Mouse (Mus musculus): Measurements from ENCODE around the gene Slc25a29. TPM values are rescaled to one million over a fixed set of nuclear protein-coding genes. Genes with fewer than 3 reads are reported as not detected.

The Slc25a29 gene
- polyA plus RNA-seq, 1 experiment from 2014 or later, result 14.8 TPM

DNA sequence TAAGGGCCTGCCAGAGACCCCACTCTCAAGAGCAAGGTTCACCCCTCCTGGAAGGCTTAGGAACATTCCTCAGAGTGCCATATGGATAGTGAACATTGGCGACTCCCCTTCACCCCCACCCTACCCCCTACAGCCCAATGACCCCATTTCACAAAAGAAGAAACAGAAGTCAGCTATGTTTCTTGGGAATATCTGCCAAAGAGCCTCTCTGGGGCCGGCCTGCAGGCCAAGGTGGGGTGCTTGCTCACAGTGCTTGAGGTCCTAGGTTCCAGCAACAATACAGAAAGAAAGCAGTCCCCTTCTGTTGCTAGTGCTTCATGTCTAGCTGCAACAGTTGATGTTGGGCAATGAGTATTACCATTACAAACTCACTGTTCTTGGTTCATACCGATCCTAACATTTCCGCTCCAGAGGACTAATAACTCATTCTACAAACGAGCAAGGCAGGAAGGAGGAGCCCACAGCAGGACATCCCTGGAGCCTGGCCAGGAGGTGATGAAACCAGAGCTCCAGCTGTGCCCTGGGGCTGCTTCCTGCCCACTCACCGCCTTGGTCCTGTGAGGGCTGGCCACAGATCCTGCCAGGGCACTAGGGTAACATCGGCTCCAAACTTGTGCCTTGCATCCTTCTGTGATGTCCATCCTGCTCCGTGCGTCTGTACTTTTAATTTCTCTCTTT is 3.6 kb downstream of the Slc25a29 start:
- peaks cover 43% of the 10 kb centered on the region for H3K36me3 ChIP-seq
- no peak overlapping the region for H3K27ac ChIP-seq
- peaks cover 11% of the 10 kb centered on the region; the same call in 1 of the 2 replicates for H3K27me3 ChIP-seq (ENCODE audit: insufficient read depth, poor library complexity, severe bottlenecking)
- 74% methylated on average over 9 of the region's 9 CpGs for WGBS
- no peak for DNase-seq (ENCODE audit: low spot score)
- H3K9me3 ChIP-seq, result no peaks in the 10 kb centered on the region
- peaks cover 47% of the 10 kb centered on the region for H3K4me1 ChIP-seq (replicated peaks)
- no peak overlapping the region for H3K4me3 ChIP-seq

DNA sequence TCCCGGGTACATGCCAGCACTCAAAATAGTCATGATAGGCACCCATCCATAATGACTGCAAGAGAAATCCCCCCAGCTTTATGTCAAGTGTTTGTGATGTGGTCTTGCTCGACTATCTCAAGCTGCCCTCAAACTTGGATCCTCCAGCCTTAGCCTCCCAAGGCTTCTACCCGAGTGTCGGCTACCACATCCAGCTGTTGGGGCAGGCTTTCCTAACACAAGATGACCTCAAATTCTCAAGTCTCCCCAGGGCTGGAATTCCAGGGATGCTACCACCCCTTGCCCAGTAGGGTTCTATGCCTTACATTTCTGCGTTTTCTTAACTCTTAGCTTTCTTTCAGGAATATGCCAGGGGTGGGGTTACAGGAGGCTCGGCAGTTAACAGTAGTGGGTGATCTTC is 5.3 kb downstream of the Slc25a29 start:
- Histone ChIP-seq H3K4me3 (no peak overlapping the region), H3K36me3 (peaks cover 60% of the 10 kb centered on the region), H3K9me3 (no peaks in the 10 kb centered on the region), H3K4me1 (replicated peaks) (peaks cover 33% of the 10 kb centered on the region), H3K27ac (no peak overlapping the region), H3K27me3 (ENCODE audit: insufficient read depth, poor library complexity, severe bottlenecking) (peaks cover 11% of the 10 kb centered on the region; the same call in 1 of the 2 replicates)
- no peak for DNase-seq (ENCODE audit: low spot score)
- 83% methylated on average over 6 of the region's 6 CpGs for WGBS

DNA sequence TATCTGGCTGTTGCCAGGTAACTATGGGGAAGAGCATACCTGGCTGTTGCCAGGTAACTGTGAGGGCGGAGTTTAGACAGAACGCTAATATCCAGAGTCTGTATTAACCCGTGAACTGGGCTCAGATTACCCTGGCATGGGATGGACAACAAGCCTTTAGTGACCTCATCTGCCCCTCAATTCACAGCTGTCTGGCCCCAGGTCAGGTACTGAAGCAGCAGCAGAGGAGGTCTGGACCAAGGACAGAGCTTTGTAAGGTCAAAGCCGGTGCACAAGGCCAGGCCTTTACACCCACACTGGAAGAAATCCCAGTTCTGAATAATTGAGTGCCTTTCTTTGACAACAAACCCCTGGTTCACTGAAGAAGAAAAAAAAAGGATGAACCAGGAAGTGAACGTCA is 6.0 kb downstream of the Slc25a29 start:
- Histone ChIP-seq H3K9me3 (no peaks in the 10 kb centered on the region), H3K27me3 (ENCODE audit: insufficient read depth, poor library complexity, severe bottlenecking) (peaks cover 8% of the 10 kb centered on the region; the same call in 1 of the 2 replicates), H3K27ac (no peak overlapping the region), H3K4me3 (no peak overlapping the region), H3K4me1 (replicated peaks) (peaks cover 25% of the 10 kb centered on the region), H3K36me3 (peaks cover 62% of the 10 kb centered on the region)
- WGBS, result 77% methylated on average over 5 of the region's 5 CpGs
- no peak for DNase-seq (ENCODE audit: low spot score)

DNA sequence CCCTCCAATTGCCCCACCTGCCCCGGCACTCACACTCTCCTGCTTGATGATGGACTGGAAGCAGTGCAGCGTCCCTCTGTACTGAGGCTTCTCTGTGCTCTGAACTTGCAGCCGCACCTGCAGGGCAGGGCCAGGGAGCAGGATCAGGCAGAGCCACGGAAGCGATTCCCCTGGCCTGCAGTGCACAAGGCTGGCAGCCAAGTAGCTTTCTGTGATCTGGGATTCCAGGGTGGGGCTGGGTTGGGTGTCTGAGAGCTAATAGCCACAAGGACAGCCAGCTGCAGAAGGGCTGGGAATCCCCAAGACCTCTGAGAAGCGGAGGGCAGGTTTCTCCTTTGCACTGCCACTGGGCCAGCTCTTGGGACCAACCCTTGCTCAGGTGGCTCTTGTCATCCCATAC is 8.0 kb downstream of the Slc25a29 start:
- 97% methylated on average over 6 of the region's 6 CpGs for WGBS
- DNase-seq (ENCODE audit: low spot score), result no peak
- peaks cover 52% of the 10 kb centered on the region for H3K36me3 ChIP-seq

DNA sequence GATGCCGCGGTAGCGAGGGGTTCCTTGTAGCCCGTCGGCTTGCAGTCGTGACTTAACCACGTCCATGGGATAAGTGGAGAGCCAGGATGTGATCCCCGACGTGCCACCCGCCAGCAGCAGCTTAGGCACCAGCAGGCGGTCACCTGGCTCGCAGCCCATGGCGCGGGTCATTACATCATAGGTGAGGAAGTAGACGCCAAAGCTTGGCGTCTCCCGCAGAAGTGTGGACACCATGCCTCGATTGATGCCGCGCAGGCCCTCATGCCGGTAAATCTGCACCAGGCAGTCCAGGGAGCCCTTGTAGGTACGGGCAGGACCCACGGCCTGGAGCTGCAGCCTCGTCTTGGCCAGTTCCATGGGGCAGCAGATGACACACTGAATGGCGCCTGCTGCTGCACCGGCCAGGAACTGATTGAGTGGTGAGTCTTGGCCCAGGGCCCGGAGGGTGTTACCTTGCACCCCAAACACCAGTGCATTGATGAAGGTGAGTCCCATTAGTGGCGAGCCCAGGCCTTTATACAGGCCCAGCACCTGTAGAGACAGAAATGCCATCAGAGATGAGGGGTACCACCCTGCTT is 8.6 kb downstream of the Slc25a29 start:
- Histone ChIP-seq H3K27me3 (ENCODE audit: insufficient read depth, poor library complexity, severe bottlenecking) (no peaks in the 10 kb centered on the region), H3K36me3 (peaks cover 47% of the 10 kb centered on the region), H3K27ac (no peak overlapping the region), H3K4me3 (no peak overlapping the region), H3K4me1 (replicated peaks) (peaks cover 11% of the 10 kb centered on the region; the same call in 1 of the 2 replicates), H3K9me3 (no peaks in the 10 kb centered on the region)
- 97% methylated on average over 28 of the region's 28 CpGs for WGBS
- DNase-seq (ENCODE audit: low spot score), result no peak

More for the DNA sequence above, 8.0 kb downstream of the Slc25a29 start:
- H3K9me3 ChIP-seq, result no peaks in the 10 kb centered on the region
- H3K27me3 ChIP-seq (ENCODE audit: insufficient read depth, poor library complexity, severe bottlenecking), result no peaks in the 10 kb centered on the region
- no peak overlapping the region for H3K4me3 ChIP-seq
- peaks cover 17% of the 10 kb centered on the region for H3K4me1 ChIP-seq (replicated peaks)
- no peak overlapping the region for H3K27ac ChIP-seq

DNA sequence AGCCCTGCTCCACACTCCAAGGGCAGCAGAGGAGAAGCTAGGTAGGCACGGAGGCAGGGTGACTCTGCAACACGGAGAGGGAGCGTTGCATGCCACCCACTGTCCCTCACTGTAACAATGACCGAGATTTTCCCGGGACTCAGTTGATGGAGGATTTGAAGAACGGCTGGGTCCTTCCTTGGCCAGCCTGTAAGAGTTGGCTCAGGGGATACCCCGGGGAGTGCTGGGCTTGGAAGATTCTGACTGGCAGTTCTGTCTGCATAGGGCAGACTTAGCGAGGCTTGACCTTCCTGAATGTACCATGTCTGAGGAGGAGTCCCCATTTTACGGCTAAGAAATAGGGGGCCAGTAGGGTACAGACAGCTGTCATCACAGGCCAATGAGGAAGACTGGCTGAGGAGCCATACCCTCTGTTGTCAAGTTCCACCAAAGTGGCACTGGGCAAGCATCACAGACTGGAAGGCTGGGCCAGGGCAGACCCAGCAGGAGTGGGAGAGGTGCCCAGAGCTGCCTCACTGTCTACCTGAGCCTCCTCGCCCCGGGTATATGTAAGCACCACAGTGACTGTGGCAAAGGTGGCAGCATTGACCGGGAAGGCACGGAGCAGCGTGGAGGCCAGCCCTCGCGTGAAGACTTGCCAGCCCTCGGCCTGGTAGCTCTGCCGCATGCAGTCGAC is 9.3 kb downstream of the Slc25a29 start:
- no peaks in the 10 kb centered on the region for H3K27me3 ChIP-seq (ENCODE audit: insufficient read depth, poor library complexity, severe bottlenecking)
- no peak for DNase-seq (ENCODE audit: low spot score)

DNA sequence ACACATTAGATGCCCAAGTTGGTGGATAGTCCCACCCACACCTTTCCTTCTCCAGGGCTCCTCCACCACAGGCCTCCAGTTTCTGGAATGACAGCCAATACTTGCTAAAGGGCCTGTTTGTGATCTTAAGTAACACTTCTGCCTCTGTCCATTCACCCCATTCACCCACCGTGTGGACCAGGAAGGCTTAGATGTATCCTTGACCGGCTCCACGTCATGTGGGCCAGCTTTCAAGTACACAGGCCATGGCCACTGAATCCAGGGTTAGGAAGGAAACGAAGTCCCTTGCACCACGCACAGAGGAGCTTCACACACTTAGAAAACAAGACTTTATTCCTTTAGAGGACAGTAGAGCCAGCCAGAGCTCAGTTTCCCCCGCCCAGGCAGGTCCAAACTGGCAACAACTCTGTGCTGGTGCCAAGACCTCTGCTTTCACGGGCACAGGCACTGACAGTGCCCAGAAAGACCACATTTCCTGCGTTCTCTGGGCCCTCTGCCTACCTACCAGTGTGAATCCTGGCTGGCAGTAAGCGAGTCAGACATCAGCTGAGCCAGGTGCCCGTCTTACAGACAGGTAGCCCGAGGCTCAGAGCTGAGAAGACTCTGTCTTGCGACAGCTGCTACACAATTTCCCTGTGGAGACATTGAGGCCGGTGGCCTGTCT is 10.0 kb downstream of the Slc25a29 start:
- no peak overlapping the region for H3K27ac ChIP-seq
- H3K27me3 ChIP-seq (ENCODE audit: insufficient read depth, poor library complexity, severe bottlenecking), result no peaks in the 10 kb centered on the region
- H3K36me3 ChIP-seq, result peaks cover 42% of the 10 kb centered on the region
- DNase-seq (ENCODE audit: low spot score), result no peak
- WGBS, result 94% methylated on average over 13 of the region's 13 CpGs
- H3K4me3 ChIP-seq, result no peak overlapping the region
- H3K4me1 ChIP-seq (replicated peaks), result 0 out of 2 replicates have a peak, but pooled peaks cover 6% of the 10 kb centered on the region
- H3K9me3 ChIP-seq, result no peaks in the 10 kb centered on the region

More for the DNA sequence above, 9.3 kb downstream of the Slc25a29 start:
- 92% methylated on average over 19 of the region's 19 CpGs for WGBS
- H3K4me3 ChIP-seq, result no peak overlapping the region
- no peaks in the 10 kb centered on the region for H3K9me3 ChIP-seq
- 0 out of 2 replicates have a peak, but pooled peaks cover 6% of the 10 kb centered on the region for H3K4me1 ChIP-seq (replicated peaks)
- peaks cover 42% of the 10 kb centered on the region for H3K36me3 ChIP-seq
- no peak overlapping the region for H3K27ac ChIP-seq

DNA sequence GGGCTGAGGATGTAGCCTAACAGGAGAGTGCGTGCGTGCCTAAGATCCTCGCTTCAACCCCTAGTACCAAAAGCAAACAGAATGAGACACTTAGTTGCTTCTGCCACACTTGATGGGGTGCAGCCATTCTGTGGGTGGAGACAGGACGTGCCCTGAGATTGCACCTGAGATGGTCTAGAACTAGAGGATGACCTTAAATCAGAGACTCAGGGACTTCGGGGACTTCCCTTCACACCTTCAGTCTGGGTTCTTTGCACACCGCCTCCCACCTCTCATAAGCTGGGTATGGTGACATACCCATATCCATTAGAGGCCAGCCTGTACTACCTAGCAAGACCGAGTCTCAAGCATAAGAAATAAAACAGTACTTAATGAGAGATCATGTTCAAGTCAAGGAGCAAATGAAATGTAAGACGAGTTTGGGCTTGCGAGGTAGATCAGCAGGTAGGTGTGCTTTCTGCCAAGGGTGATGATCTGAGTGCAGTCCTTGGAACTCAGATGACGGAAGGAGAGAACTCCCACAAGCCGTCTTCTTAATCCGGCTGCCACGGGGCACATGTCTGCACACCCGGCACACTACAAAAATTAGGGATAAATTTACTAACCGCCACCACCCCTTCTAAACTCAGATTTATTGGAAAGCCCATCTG is 11.3 kb downstream of the Slc25a29 start:
- Histone ChIP-seq H3K4me3 (no peak overlapping the region), H3K36me3 (peaks cover 41% of the 10 kb centered on the region), H3K4me1 (replicated peaks) (0 out of 2 replicates have a peak, but pooled peaks cover 6% of the 10 kb centered on the region), H3K27me3 (ENCODE audit: insufficient read depth, poor library complexity, severe bottlenecking) (no peaks in the 10 kb centered on the region), H3K27ac (no peak overlapping the region), H3K9me3 (no peaks in the 10 kb centered on the region)
- DNase-seq (ENCODE audit: low spot score), result no peak
- WGBS, result 92% methylated on average over 15 of the region's 15 CpGs

DNA sequence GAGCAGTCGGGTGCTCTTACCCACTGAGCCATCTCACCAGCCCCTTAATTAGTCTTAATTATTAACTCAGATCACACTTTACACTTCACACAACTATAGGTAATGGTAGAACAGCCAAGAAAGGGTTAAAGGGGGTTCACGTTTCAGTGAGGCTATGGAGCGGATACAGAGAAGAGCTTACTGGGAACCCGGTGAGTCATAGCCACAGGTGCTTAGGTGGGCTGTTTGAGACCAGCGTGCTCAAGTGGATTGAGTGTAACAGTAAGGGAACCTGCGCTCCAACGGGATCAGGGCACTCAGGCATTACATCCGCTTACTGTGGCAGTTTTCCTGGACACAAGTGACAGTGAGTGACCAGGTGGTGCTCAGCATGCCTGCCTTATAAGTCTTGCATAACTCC is 12.6 kb downstream of the Slc25a29 start:
- 78% methylated on average over 8 of the region's 8 CpGs for WGBS
- DNase-seq (ENCODE audit: low spot score), result no peak
- Histone ChIP-seq H3K9me3 (no peaks in the 10 kb centered on the region), H3K4me1 (replicated peaks) (0 out of 2 replicates have a peak, but pooled peaks cover 3% of the 10 kb centered on the region), H3K36me3 (peaks cover 46% of the 10 kb centered on the region), H3K4me3 (no peak overlapping the region), H3K27ac (no peak overlapping the region), H3K27me3 (ENCODE audit: insufficient read depth, poor library complexity, severe bottlenecking) (no peaks in the 10 kb centered on the region)

DNA sequence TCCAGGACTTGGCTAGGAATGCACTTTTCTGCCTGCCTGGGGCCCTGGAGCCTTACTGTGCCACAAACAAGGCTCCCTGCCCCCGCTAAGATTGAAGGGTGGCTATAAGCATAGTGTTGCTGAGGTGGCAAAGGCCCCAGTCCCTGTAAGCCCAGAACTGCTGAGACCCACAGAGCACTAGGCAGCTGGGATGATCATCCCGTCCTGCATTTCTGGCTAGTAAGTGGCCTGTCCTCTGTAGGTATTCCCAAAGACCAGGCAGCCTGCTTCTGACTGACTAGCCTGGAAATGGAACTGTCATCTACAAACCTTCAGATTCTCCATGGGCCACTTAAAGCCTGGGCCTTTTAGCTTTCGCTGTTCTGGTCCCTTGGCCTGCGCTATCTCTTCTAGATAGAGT is 15.2 kb downstream of the Slc25a29 start:
- Histone ChIP-seq H3K27ac (no peak overlapping the region), H3K9me3 (no peaks in the 10 kb centered on the region), H3K36me3 (peaks cover 43% of the 10 kb centered on the region), H3K27me3 (ENCODE audit: insufficient read depth, poor library complexity, severe bottlenecking) (no peaks in the 10 kb centered on the region), H3K4me3 (no peak overlapping the region), H3K4me1 (replicated peaks) (0 out of 2 replicates have a peak, but pooled peaks cover 3% of the 10 kb centered on the region)
- WGBS, result 91% methylated on average over 4 of the region's 4 CpGs
- no peak for DNase-seq (ENCODE audit: low spot score)

DNA sequence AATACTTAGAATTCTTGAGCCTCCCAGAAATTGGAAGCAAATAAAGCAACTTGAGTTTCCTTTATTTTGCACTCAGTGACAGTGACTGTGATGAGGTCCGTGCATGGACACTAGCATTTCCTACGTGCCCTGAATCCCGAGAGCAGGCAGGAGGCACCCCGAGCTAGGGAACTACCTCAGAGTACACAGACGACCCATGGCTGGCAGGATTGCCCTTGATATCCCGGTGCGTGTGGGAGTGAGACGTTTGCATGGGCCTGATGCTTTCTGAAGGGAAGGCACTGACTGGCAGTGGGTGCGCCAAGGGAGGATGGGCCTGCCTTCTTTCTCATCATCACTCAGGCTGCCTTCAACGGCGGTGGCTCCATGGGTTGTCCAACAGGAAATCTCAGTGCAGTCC is 19.1 kb downstream of the Slc25a29 start:
- Histone ChIP-seq H3K27ac (no peak overlapping the region), H3K4me3 (no peak overlapping the region), H3K36me3 (peaks cover 69% of the 10 kb centered on the region), H3K27me3 (ENCODE audit: insufficient read depth, poor library complexity, severe bottlenecking) (no peaks in the 10 kb centered on the region), H3K9me3 (no peaks in the 10 kb centered on the region), H3K4me1 (replicated peaks) (0 out of 2 replicates have a peak, but pooled peaks cover 3% of the 10 kb centered on the region)
- DNase-seq (ENCODE audit: low spot score), result no peak
- WGBS, result 89% methylated on average over 11 of the region's 11 CpGs

DNA sequence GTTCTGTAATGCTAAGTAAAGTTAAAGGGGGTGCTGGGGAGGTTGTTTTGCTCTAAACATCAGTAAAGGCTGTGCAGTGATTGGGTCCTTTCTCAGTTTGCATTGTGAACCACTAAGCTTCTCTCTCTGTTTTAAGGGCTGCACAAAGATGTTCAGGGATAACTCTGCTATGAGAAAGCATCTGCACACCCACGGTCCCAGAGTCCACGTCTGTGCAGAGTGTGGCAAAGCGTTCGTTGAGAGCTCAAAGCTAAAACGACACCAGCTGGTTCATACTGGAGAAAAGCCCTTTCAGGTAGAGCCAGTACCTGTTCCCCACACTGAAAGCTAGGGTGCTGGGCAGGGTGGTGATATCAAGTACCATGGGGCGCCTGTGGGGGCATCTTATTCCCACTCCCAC is 21.2 kb downstream of the Slc25a29 start:
- Histone ChIP-seq H3K4me3 (no peak overlapping the region), H3K36me3 (peaks cover 73% of the 10 kb centered on the region), H3K9me3 (no peaks in the 10 kb centered on the region), H3K27me3 (ENCODE audit: insufficient read depth, poor library complexity, severe bottlenecking) (no peaks in the 10 kb centered on the region), H3K27ac (no peak overlapping the region), H3K4me1 (replicated peaks) (no peaks in the 10 kb centered on the region)
- no peak for DNase-seq (ENCODE audit: low spot score)
- WGBS, result 94% methylated on average over 6 of the region's 6 CpGs
